Mouse (Mus musculus): Measurements from ENCODE around the gene Nrde2. TPM values are rescaled to one million over a fixed set of nuclear protein-coding genes. Genes with fewer than 3 reads are reported as not detected.

The Nrde2 gene
- 7.0 and 7.9 TPM in 2 replicates for polyA plus RNA-seq (2015; fragmentation: Nextera tagmentation; extraction: Ambion mirVana)

DNA sequence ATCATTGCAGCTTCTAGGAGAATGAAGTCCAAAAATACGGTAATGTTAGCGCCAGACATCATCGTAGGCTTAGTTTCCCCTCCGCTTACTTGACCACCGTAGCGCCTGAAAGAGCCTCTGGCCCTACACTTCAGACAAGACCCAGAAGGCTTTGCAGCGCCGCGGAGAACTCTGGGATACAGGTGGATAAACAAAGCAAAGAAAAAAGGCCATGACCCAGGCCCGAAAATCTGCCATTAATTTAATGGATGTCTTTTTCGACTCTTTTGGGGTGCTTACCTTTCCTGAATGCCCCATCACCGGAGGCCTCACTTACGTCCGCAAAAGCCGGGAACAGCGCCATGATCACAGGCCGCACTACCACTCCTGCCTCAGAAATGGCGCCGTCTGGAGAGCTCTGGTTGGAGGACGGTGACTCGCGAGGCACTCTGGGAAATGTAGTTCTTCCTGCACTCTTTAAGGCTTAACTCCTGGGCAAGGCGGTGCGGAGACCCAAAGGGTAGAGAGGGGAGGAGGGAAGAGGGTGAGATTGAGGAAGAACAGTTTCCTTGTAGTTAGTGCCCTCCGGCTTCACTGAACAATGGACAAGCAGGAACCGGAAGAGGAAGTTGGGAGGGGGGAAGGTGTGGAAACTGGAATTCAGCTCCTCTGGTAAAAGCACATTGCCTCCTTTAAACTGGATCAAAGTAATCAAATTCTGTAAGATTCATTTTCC, at the start of gene Nrde2:
Gene Nrde2 (minus strand): TSS at position 393 of the 715 bp plus-strand sequence.

DNA sequence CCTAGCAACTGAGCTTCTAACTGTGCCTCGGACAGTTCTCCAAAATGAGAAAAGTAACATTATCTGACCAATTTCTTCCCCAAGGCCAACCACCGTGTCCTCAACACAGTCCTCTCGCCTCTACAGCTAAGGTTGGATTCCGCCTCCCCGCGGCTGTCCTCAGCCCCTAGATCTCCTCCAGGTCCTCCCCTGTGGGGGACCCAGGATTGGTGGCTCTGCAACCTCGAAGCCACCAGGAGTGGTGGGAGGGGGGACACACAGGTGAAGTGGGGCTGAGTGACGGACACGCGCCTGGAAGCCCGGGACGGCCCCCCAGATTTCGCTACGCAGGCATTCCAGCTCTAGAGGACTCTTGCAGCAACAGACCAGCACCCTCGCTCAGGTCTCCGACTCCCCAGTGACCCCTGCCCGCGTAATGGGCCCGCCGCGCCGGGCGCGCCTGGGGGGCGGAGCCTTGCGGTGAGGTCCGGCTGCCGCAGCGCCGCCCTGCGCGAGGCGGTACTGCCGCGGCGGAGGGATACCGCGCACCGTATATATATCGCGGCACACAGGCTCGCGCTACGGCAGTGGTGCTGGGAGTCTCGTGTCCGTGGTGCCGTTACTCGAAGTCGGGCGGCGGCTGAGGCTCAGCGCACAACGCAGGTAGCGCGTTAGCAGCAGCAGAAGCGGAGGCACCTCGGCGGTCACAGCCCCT, 39.7 kb upstream of the Nrde2 start, which contains the start of gene Calm1:
Gene Calm1 (plus strand): TSS at position 469 of the 694 bp plus-strand sequence.

DNA sequence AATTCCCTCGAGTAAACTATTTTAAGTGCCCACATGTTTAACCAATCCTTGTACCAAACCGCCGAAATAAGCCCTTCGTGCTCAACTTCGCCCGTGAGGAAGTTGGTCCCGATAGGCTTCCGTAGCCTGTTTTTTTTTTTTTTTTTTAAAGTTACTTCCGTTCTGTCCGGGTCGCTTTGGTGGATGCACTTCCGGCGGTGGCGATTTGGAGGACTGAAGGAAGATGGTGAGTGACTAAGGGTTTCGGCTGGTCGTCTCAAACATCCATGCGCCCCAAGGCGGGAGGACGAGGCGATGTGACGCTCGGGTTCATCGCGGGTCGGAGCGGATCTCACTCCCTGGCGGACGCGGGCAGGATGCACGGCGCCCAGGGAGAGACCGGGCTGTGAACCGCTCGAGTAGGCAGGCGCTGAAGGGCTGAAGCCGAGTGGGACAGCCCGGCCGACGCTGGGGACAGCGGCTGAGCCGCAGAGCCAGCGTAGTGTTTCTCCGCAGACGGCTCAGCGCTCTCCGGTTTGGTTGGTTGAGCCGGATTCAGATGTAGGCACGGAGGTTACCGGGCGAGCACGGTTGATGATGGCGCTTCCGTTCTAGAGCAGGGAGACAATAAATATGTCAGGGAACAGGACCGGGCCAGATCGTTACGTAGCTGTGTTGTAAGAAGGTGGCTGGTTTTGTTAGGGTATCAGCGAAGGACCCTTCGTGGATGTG, 49.3 kb downstream of the Nrde2 start, which contains the start of gene Psmc1:
Gene Psmc1 (plus strand): TSS at position 169 of the 711 bp plus-strand sequence.

Other genes starting within 250 kb of the Nrde2 start
- gene Kcnk13, start 195.2 kb downstream of the Nrde2 start, polyA plus RNA-seq (2015; fragmentation: Nextera tagmentation; extraction: Ambion mirVana) = 2.3 and 2.4 TPM in 2 replicates
- gene Psmc1, start 49.5 kb downstream of the Nrde2 start, polyA plus RNA-seq (2015; fragmentation: Nextera tagmentation; extraction: Ambion mirVana) = 252 and 261 TPM in 2 replicates
- 4,093 and 4,719 TPM in 2 replicates for gene Calm1, start 39.8 kb upstream of the Nrde2 start, polyA plus RNA-seq (2015; fragmentation: Nextera tagmentation; extraction: Ambion mirVana)

Measured in neural tube, postnatal 0 days (tissue).